Mouse (Mus musculus) megakaryocyte-erythroid progenitor cell, adult 5 weeks (primary cell): Measurements from ENCODE around the gene Aqp6. TPM values are rescaled to one million over a fixed set of nuclear protein-coding genes. Genes with fewer than 3 reads are reported as not detected.

Source experiments
- polyA plus RNA-seq: library from polyadenylated mRNA; stranded (reverse); fragments of >175 nt; gene quantifications from 2 replicates; pipeline ENCODE4 v1.2.3, GENCODE M21; 2012

Aqp6 gene
- not detected in 2 replicates for polyA plus RNA-seq

GRCm38 (mm10) chr15:99600986-99601822, at the start of gene Aqp6:
Aqp6 (plus strand) TSS chr15:99601400.

GRCm38 (mm10) chr15:99578802-99579485, 22.3 kb upstream of the Aqp6 start, which contains the start of gene Aqp2:
Aqp2 (plus strand) TSS chr15:99579055.

DNA sequence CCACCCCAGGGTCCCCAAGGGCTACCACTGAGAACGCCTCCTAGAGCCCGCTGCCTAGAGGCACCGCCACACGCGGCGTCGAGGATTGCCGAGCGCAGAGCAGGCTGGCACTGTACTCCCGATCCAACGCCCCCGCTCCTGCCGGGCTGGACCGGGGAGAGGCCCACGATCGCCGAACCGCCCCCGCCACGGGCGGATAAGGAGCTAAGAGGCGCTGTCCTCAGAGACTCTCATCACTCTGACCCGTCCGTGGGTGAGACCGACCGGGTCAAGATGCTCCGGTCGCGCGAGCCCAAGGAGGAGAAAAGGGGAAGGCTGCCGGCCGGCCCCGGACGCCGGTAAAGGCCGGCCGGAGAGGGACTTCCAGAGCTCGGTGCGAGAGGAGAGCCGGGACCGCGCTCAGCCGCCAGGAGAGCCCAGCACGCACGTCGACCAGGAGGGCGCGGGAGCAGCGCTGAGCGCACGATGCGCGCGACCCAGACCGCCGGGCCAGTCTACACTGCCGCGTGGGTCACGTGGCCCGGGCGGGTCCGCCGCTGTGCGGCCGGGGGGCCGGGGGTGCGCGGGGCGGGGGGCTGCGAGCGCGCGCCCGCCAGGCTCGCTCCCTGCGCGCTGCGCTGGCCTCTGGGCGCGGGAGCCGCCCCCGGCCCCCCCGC, 10.6 kb upstream of the Aqp6 start, which contains the start of gene Aqp5:
TSS of gene Aqp5 (plus strand) at position 354 of the 656 bp plus-strand sequence.

GRCm38 (mm10) chr15:99651163-99651872, 50.1 kb downstream of the Aqp6 start, which contains the start of gene Racgap1:
Racgap1 (minus strand) TSS chr15:99651656.

Other genes with a start within 250 kb of the Aqp6 start
- gene Fmnl3, start 230.9 kb upstream of the Aqp6 start, polyA plus RNA-seq = 19.8 and 21.7 TPM in 2 replicates
- 291 and 305 TPM in 2 replicates for gene Tmbim6, start 208.5 kb upstream of the Aqp6 start, polyA plus RNA-seq
- 26.8 and 31.6 TPM in 2 replicates for gene Nckap5l, start 143.7 kb upstream of the Aqp6 start, polyA plus RNA-seq
- gene Bcdin3d, start 126.7 kb upstream of the Aqp6 start, polyA plus RNA-seq = 2.7 and 5.4 TPM in 2 replicates
- gene Faim2, start 73.2 kb upstream of the Aqp6 start, polyA plus RNA-seq = 0.40 and 0.65 TPM in 2 replicates
- gene Aqp2, start 22.3 kb upstream of the Aqp6 start, polyA plus RNA-seq = not detected in 2 replicates
- not detected in 2 replicates for gene Aqp5, start 10.6 kb upstream of the Aqp6 start, polyA plus RNA-seq
- gene Racgap1, start 50.3 kb downstream of the Aqp6 start, polyA plus RNA-seq = 14.5 and 24.8 TPM in 2 replicates
- gene Asic1, start 69.0 kb downstream of the Aqp6 start, polyA plus RNA-seq = 0.02 TPM in 1 of 2 replicates, not detected in the other
- gene Smarcd1, start 100.7 kb downstream of the Aqp6 start, polyA plus RNA-seq = 37.9 and 54.3 TPM in 2 replicates
- gene Gm17349, start 104.1 kb downstream of the Aqp6 start, polyA plus RNA-seq = 4.6 and 10.3 TPM in 2 replicates
- gene Gpd1, start 116.1 kb downstream of the Aqp6 start, polyA plus RNA-seq = 1.3 and 1.9 TPM in 2 replicates
- 103 and 108 TPM in 2 replicates for gene Cox14, start 124.2 kb downstream of the Aqp6 start, polyA plus RNA-seq
- gene Cers5, start 171.5 kb downstream of the Aqp6 start, polyA plus RNA-seq = 11.2 and 14.4 TPM in 2 replicates